Mouse (Mus musculus) c-Kit-positive CD71-positive TER-119-negative erythroid progenitor cells, embryonic 14.5 days (primary cell): ENCODE measurements around the gene Slc26a10.
"Not testable (repeated sequence)": the region's sequence is repeated elsewhere in the genome, so short reads cannot be mapped to it uniquely, and the experiment has no call there.

Experiments used
- DNase-seq: peaks from one replicate; pipeline ENCODE4 v3.0.0-alpha.2; 2013; ENCODE audit warnings: low read depth

Slc26a10 gene

DNA sequence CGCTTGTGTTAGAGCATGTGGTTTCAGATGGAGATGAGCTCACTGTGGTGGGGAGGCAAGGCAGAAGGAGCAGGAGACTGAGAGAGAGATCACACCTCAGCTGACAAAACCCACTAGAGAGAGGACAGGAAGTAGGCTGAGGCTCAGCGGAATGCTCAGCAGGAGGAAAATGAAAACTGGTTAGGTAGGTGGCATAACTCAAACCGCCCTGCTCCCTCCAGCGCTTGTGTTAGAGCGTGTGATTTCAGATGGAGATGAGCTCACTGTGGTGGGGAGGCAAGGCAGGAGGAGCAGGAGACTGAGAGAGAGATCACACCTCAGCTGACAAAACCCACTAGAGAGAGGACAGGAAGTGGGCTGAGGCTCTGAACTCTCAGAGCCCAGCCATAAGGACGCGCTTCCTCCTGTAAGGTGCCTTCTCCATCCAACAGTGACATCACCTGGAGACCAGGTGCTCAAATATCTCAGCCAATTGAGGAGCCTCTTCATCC is 17.6 kb downstream of the Slc26a10 start:
- DNase-seq, result not testable (repeated sequence)

DNA sequence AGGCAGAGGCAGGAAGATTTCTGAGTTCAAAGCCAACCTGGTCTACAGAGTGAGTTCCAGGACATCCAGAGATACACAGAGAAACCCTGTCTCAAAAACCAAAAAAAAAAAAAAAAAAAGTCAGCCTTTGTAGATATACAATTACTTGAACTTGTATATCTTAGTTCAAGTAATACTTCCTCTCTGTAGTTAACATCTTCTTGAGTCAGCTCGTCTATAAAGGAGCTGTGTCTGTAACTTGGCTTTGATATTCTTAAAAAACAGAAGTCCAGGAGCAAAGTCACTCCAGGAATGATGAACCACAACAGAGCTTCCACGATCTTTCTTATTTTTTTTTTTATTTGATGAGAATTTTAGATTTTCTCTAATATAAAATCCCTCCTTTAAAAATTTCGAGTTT is 19.7 kb downstream of the Slc26a10 start:
- DNase-seq, result no peak

DNA sequence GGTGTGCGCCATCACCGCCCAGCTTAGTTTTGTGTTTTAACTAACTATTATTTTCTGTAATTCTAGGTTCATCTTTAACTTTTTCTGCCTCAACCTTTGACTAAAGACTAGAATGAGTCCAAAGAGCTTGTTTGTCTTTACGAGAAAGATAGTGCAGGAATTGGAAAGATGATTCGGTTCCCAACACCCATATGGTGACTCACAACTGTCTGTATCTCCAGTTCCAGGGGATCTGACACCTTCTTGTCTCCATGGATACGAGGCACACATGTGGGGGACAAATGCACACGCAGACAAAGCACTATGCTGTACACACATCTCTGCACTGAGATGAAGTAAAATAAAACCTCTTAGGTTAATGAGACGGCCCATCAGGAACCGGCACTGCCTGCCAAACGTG is 20.4 kb downstream of the Slc26a10 start:
- no peak for DNase-seq

DNA sequence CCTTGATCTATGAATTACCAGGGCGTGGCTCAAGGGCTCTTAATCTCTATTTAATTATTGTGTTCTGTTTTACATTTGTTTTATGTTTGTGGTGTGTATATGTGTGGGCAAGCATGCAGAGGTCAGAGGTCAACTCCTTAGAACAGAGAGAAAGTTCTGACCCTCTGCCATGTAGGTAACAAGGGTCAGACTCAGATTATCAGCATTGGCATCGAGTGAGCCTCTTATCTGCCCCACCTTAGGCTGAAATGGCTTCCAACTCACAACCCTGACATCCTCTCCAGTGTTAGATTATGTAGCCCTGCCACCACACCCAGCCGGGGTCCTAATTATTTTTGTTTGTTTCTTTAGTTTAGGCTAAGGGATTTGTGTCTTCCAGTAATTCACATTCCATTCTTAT is 22.0 kb downstream of the Slc26a10 start:
- no peak for DNase-seq

DNA sequence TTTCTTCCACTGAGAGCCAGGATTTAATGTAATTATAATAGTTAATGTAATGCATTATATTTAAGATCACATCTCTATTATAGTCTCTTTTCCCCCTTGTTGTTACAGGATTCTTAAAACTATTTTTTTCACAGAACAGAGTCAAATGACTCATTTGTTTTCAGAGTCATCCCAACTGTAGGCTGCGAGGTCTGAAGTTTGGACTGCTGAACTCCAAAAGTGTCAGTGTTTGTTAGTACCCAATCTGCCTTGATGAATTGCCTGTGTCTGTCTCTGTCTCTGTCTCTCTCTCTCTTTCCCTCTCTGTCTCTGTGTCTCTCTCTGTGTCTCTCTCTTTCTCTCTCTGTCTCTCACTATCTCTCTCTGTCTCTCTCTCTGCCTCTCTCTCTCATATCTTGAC is 23.9 kb downstream of the Slc26a10 start:
- DNase-seq, result no peak

DNA sequence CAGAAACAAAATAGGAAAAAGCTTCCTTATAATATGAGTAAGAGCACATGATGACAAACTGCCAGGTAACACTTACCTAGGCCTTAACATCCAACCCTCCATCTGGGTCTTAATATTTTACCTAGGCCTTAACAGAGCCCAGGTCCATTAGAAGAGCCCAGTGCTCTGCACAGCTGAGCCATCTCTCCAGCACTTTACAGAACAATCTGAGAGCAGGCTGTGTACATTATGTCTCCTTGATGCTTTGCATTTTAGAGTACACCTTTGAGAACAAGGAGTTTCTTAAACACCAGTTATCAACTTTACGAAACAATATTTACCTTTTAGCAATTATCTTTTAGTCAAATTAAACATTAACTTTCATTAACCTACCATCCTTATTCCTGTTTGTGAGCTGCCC is 24.4 kb downstream of the Slc26a10 start:
- no peak for DNase-seq

DNA sequence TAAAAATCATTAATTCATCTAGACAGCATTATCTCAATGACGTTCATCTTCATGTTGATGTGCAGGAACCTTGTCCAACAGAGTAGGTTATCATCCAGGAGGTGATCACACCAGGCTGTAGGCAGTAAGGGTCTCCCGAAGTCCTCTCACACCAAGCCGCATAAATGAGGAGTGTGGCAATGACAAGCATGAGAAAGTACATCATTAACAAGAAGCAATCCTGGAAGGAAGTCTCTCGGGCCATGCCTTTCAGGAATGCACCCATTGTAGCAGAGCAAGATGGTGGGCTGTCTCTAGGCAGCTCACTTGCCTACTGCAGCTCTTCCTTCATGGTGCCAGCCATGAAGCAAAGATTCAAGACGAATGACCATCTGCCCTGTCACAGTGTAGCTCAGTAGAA is 25.8 kb downstream of the Slc26a10 start:
- DNase-seq, result no peak

DNA sequence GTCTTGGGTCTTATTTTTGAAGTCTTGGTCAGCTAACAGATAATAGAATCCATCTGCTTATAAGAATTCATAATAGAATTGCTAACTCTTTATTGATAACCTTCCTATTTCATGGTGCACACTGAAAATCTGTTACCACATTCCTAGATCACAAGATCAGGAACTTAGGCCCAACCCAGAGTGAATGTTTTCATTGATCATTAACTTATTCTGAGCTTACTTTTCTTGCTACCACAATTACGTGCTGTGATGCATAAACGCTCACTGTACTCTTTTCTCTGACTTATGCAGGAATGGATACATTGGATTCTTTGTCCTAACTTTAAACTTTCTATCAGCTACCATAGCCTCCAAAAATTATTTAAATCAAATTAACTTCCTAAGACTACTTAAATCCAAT is 26.2 kb downstream of the Slc26a10 start:
- DNase-seq, result no peak

DNA sequence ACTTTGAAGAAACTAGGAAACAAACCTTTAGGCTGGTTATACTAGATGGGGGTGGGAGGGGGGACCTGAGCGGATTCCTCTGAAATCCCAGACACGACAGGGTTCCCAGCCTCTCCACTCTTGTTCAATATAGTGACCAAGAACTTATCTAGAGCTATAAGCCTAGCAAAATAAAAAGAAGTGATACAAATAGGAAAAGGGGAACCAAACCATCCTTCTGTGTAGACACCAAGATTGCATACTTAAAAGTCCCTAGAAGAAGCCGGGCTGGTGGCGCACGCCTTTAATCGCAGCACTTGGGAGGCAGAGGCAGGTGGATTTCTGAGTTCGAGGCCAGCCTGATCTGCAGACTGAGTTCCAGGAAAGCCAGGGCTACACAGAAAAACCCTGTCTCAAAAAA is 27.1 kb downstream of the Slc26a10 start:
- no peak for DNase-seq

DNA sequence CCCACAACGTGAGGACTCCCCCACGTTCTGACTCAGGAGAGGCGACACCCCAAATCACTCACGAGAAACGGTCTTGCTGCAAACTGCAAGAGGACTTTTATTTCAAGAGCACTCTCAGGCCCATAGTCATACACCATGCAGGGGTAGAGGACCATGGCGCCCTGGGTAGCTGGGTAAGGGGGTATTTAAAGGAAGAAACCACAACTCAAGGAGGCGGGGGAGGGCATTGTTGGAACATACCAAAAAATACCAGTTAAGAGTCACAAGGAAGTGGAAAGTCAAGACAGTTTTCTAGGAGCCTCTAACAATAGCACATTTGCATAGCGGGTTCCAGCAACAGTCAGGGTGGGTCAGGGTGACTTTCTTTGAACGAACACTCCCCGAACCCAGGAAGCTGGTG is 27.9 kb downstream of the Slc26a10 start:
- not testable (repeated sequence) for DNase-seq

DNA sequence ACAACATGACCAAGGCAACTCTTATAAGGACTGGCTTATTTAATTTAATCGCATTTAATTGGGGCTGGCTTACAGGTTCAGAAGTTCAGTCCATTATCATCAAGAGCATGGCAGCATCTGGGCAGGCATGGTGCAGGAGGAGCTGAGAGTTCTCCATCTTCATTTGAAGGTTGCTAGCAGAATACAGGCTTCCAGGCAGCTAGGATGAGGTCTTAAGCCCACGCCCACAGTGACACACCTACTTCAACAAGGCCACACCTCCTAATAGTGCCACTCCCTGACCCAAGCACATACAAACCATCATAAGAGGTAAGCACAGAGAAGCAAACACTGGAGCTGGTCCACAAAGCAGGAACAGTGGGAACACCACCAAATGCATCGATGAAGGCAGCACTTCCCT is 29.2 kb downstream of the Slc26a10 start:
- not testable (repeated sequence) for DNase-seq

DNA sequence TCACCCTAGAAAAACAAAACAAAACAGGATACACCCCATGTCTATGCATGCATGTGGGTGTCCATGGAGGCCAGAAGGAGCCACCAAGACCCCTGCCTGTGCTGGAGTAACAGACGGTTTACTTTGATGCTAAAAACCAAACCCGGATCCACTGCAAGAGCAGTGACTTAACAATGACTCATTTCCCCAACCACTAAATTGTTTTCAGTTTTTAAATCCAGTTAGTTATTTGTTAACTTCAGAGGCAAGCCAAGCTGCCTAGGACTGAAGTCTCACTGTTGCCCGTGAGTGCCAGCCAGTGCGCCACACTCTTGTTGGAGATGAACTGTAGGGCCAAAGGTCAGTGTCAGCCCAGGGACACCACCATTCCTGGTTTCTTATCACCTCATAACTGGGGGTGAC is 30.0 kb downstream of the Slc26a10 start:
- DNase-seq, result no peak

DNA sequence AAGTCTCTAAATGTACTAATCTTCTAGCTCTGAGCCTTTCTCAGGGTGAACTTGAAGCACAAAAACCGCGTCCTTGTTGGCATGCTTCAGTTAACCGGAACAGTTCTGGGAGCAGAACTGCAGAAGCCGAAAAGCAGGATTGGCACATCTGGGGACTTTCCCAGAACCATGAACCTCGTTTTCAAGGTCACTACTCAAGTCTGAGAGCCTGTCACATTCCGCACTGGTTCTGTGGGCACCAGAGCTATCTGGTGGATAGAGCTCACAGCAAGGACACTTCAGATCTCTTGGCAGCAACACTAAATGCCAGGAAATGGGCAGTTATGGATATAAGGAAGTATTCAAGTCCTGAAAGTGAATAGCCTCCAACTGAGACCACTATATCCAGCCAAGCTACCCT is 33.3 kb downstream of the Slc26a10 start:
- no peak for DNase-seq

DNA sequence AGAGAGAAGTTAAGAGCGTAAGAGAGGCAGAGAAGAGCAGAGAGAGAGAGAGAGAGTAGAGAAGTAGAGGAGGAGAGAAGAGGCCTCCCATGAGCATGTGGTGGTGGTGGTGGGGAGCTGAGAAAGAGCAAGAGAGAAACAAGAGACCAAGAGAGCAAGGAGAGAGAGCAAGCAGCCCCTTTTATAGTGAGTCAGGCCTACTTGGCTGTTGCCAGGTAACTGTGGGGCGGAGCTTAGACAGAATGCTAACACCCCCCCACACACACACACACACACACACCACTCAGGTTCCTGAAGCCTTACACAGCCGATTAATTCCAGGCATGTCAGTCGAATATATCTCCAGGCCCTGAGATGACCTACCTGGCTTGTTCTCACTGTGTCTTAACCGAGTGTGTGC is 35.1 kb downstream of the Slc26a10 start:
- DNase-seq, result no peak

DNA sequence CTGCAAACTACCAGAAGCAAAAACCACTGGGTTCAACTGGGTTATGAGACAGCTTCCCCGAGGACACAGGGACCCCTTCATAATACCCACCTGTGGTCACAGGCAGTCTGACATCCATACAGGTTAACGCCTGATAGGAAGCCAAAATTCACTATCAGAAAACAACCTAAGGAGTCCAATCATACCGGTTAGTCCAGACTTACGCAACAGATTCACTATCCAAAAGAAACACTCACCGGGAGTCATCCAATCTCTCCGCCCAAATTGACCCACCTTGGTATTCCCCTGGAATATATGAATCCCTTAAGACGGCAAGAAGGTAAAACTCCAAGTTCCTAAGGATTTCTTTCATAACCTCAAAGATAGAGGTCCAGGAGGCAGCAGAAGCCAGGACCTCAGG is 35.9 kb downstream of the Slc26a10 start:
- no peak for DNase-seq

DNA sequence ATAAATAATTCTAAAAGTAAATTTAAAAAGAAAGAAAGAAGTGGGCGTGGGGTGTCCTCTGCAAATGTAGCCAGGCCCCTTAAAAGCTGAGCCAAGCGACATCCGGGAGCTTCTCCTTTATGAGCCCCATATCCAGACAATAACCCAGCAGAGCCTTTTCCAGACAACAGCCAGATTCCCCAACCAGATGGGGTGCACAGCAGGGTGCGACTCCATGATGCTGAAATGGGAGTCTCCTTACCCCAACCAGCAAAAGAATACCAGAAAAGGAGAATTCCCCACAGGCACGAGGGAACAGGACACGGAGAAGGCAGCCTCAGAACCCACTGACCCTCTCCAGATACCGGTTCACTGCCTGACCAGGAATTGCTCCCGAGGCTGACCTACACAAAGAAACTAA is 37.2 kb downstream of the Slc26a10 start:
- no peak for DNase-seq

DNA sequence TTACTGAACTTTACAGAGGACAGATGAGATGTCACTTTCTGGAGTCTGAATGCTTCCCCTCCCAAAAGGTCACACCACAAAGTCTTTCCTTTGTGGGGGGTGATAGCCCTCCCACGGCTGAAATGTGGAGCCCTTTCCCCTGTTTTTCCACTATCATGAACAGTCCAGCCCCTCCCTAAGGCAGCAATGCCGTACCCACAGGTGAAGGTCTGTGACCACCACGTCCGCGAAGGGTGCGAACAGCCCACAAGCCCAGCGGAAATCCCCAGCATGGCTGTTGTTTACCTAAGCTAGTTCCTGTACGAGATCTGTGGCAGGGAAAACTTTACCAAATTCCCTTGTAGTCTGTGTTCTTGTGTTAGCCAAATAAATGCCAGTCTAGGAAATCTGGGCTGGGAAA is 38.9 kb downstream of the Slc26a10 start:
- no peak for DNase-seq

DNA sequence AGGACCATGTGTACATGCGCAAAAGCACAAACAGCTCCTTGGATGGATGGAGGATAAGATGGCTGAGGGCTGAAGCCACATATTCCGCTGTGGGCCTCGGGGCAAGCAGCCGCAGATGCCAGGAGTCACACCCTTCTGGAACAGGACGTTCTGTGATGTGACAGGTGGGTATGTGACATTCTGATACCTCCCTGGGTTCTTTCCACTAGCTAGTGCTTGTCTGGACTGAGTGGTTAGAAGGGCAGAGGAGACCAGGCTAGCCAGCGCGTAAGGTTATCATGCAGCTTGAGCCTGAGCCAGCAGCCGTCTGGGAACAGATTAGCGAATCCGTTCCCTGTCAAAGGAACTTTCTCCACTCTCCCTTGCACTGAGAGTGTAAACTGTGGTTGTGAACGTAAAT is 39.5 kb downstream of the Slc26a10 start:
- DNase-seq, result no peak

DNA sequence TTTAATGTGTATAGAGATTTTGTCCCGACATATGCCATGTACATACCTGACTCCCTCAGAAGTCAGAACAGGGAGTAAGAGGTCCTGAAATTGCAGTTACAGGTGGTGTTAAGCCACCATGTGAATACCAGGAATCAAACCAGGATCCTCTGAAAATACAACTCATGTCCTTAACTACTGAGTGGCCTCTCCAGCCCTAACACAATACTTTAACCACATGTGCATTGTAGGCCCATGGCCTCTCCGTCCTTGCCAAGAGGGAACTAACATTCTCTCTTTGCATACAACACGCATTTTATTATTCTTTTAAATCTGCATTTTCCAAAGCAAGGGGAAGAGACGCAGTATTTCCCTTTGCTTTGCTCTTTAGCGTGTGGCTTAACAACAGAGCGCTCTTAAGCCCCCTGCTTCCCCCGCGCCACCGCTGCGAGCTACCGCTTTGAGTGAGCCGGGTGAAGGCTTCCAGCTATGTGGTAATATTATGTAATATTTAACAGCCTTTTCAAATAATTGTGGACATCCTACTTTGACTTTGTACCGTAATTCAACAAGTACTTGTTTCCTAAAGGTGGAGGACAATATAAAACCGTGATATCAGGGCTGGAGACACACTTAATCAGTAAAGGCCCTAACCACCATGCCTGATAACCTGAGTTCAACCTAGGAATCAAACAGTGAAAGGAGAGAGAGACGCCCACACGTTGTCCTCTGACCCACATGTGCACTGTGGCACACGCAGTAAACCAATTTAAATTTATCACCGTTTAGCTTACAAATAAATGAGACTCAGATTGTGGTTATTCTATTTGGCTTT is 41.9 kb downstream of the Slc26a10 start:
- DNase-seq, result no peak

DNA sequence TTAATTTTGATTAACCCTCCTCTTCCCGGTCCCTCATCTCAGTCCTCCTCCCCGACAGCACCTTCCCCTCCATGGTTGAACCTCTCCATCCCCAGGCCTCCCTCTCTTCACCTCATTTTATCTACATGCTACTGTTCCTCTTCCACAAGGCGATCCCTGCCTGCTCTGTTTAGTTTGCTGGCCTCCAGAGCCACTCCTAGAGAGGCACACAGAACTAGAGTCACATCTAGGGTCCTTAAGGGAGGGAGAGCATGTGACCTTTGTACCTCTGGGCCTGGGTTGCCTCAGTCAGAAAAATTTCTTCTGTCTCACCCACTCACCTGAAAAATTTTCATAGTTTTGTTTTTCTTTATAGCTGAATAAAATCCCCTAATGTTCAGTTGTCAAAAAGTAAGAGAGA is 42.5 kb downstream of the Slc26a10 start:
- DNase-seq, result no peak

DNA sequence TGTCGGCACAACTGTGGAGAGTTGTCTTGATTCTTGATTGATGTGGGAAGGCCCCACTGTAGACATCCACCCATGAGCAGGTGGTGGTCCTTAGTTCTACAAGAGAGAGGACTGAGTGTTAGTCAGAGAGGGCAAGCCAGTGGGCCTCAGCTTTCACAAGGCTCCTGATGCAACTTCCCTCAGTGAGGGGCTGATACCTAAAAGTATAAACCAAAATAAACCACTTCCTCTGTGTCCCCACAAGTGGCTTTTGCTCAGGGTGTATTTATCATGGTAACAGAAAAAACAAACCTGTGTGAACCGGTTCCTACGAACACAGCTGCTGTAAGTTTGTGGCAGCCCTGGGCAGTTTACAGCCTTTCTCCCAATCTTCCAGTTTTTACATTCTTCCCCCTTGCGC is 43.9 kb downstream of the Slc26a10 start:
- no peak for DNase-seq

DNA sequence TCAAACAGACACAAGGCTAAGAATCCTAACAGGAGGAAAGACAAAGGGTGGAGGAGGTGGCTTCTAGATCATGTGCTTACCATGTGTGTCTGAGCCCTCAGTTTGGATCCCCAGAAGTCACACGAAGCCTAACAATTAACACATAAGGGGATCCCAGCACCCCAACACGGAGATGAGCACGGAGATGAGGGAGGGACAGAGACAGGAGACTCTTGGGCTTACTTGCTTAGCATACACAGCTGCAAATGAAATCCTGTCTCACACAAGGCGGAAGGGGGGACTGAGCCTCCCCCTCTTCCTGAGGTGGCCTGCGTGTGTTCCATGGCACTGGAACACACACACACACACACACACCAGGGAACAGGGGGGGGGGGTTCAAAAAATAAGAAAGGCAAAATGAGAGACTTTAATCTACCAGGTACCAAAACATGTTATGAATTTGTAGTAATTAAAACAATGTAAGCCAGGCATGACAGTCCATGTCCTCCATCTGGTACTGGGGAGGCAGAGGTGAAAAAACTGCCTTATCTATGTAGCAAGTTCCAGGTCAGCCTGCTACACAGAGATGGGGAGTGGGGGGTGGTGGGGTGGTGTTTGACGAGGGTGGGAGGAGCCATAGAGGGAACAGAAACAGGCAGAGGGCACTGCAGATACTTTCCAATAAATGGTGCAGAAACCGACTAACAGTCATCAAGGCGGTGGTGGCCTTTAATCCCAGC is 45.2 kb downstream of the Slc26a10 start:
- no peak for DNase-seq

DNA sequence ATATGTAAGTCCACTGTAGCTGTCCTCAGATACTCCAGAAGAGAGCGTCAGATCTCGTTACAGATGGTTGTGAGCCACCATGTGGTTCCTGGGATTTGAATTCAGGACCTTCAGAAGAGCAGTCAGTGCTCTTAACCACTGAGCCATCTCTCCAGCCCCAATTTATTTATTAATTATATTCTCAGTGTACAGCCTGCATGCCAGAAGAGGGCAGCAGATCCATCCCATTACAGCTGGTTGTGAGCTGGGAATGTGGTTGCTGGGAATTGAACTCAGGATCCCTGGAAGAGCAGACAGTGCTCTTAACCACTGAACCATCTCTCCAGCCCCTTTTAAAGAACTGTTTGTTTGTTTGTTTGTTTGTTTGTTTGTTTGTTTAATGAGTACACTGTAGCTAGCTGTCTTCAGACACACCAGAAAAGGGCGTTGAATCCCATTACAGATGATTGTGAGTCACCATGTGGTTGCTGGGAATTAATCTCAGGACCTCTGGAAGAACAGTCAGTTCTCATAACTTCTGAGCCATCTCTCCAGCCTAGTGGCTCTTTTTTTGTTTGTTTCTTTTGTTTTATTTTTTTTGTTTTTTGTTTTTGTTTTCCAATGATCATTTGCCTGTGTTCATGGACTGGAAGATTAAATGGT is 45.9 kb downstream of the Slc26a10 start:
- DNase-seq, result not testable (repeated sequence)
